Mouse (Mus musculus) hindbrain, postnatal 0 days (tissue): ENCODE results near the gene Gpr165. TPM values are rescaled to one million over a fixed set of nuclear protein-coding genes. Genes with fewer than 3 reads are reported as not detected.

Experiments used
- ATAC-seq: fragments of 200-750 bp; cut with Nextera tagmentation; 2 replicates; pipeline ENCODE4 v1.8.0; 2017; ENCODE audit warnings: mild to moderate bottlenecking, moderate TSS enrichment, moderate library complexity
- DNase-seq: peaks from one replicate; pipeline ENCODE4 v3.0.0-alpha.2; 2015; ENCODE audit warnings: low spot score
- H3K27ac ChIP-seq: fragments of 300-500 bp; sonication (generic); 2 replicates; pipeline ENCODE4 v1.5.1; 2014; ENCODE audit warnings: mild to moderate bottlenecking
- H3K27me3 ChIP-seq: fragments of 300-500 bp; sonication (generic); 2 replicates; pipeline ENCODE4 v1.6.1; 2014; ENCODE audit warnings: low read length, mixed read lengths; ENCODE audit not compliant: insufficient read depth
- H3K36me3 ChIP-seq: fragments of 300-500 bp; sonication (generic); 2 replicates; pipeline ENCODE4 v1.6.1; 2014; ENCODE audit warnings: low read length, mixed read lengths; ENCODE audit not compliant: insufficient read depth
- H3K4me1 ChIP-seq: fragments of 300-500 bp; sonication (generic); 2 replicates; pipeline ENCODE4 v1.6.1; 2014; ENCODE audit warnings: antibody characterized with exemption, low read length, mixed read lengths; ENCODE audit not compliant: insufficient read depth
- H3K4me2 ChIP-seq: fragments of 300-500 bp; sonication (generic); 2 replicates; pipeline ENCODE4 v1.6.1; 2014; ENCODE audit warnings: low read depth, mild to moderate bottlenecking, low read length, moderate library complexity, mixed read lengths
- H3K4me3 ChIP-seq: fragments of 300-500 bp; sonication (generic); 2 replicates; pipeline ENCODE4 v1.5.1; 2014; ENCODE audit warnings: low read length
- H3K9ac ChIP-seq: fragments of 300-500 bp; sonication (generic); replicated peaks from 2 replicates; pipeline ENCODE4 v1.6.1; 2014; ENCODE audit warnings: mild to moderate bottlenecking, low read length, moderate library complexity, mixed read lengths
- H3K9me3 ChIP-seq: fragments of 300-500 bp; sonication (generic); 2 replicates; pipeline ENCODE4 v1.6.1; 2016; ENCODE audit warnings: low read length, mixed read lengths
- CTCF ChIP-seq: IDR thresholded peaks from 2 replicates; pipeline ENCODE4 v1.5.1; 2016; ENCODE audit warnings: antibody characterized with exemption, control low read depth, low read depth
- WGBS: fragments of 180-500 bp; shearing (Covaris S2); extraction: QIAGEN DNeasy Blood & Tissue Kit; methylation state at CpG from one replicate; pipeline ENCODE4 v1.1.7; 2014; 5-methylcytosine and 5-hydroxymethylcytosine counted together
- polyA plus RNA-seq: library from polyadenylated mRNA; unstranded; fragments of >200 nt; fragmentation: Nextera tagmentation; extraction: Ambion mirVana; gene quantifications from 2 replicates; pipeline ENCODE4 v1.2.1, GENCODE M21; 2015
- total RNA-seq: library from RNA; depleted of rRNA; stranded (reverse); fragments of >200 nt; gene quantifications from 2 replicates; pipeline ENCODE4 v1.2.3, GENCODE M21; 2014; rRNA removed

The Gpr165 gene
- total RNA-seq (32.8 and 32.9 TPM in 2 replicates), polyA plus RNA-seq (5.9 and 6.9 TPM in 2 replicates)

- Histone ChIP-seq H3K9me3 (no peaks in the 10 kb centered on the region), H3K9ac (peak within 1 kb of the TSS; percentile 14), H3K27ac (peak within 1 kb of the TSS; percentile 65; the same call in 1 of the 2 replicates), H3K4me1 (no peaks in the 10 kb centered on the region), H3K4me3 (peak within 1 kb of the TSS; percentile 36), H3K4me2 (peak within 1 kb of the TSS; percentile 56), H3K27me3 (no peaks in the 10 kb centered on the region), H3K36me3 (no peaks in the 10 kb centered on the region)
- TF ChIP-seq CTCF = no peak
- WGBS = 34% methylated on average over 16 of the region's 16 CpGs
- ATAC-seq (peak; percentile 99), DNase-seq (peak; percentile 79)
Observed at GRCm38 (mm10) chrX:96712907-96713774, at the start of gene Gpr165. TSS of gene Gpr165 (plus strand) at chrX:96713441.

GRCm38 (mm10) chrX:96674871-96675270 lies 38.4 kb upstream of the Gpr165 start:
- no peak overlapping the region for H3K4me3 ChIP-seq
- no peaks in the 10 kb centered on the region for H3K4me1 ChIP-seq
- H3K9me3 ChIP-seq = no peaks in the 10 kb centered on the region
- WGBS = 24% methylated on average over 1 of the region's 1 CpGs
- ATAC-seq = no peak
- H3K27me3 ChIP-seq = no peaks in the 10 kb centered on the region
- DNase-seq = no peak
- H3K9ac ChIP-seq = no peak overlapping the region
- H3K27ac ChIP-seq = no peak overlapping the region
- no peaks in the 10 kb centered on the region for H3K36me3 ChIP-seq
- no peak overlapping the region for H3K4me2 ChIP-seq
- TF ChIP-seq CTCF = no peak
